Mouse (Mus musculus) MEL (cell line): ENCODE measurements around the gene Nek8. TPM values are rescaled to one million over a fixed set of nuclear protein-coding genes. Genes with fewer than 3 reads are reported as not detected.

Source experiments
- DNase-seq: peaks from one replicate; pipeline ENCODE4 v3.0.0; 2011; ENCODE audit warnings: low read depth, low spot score
- H3K27ac ChIP-seq: 2 replicates; pipeline ENCODE4 v1.5.1; 2012; ENCODE audit warnings: low read depth, mild to moderate bottlenecking, control low read depth, low read length, moderate library complexity; ENCODE audit not compliant: control insufficient read depth
- H3K27me3 ChIP-seq, 2 experiments: fragments of 150-350 bp in 1 of 2; sonication (generic) in 1 of 2; 2 replicates each; pipeline ENCODE4 v1.6.1; 2012; ENCODE audit warnings: low read length in 2 of 2, mild to moderate bottlenecking in 2 of 2, improper control_type of control experiment in 1 of 2, moderate library complexity in 1 of 2; ENCODE audit not compliant: insufficient read depth in 2 of 2, control insufficient read depth in 1 of 2
- H3K36me3 ChIP-seq, 2 experiments: 2 replicates each; pipeline ENCODE4 v1.6.1; 2012 to 2014; ENCODE audit warnings: low read length in 2 of 2, improper control_type of control experiment in 1 of 2, inconsistent platforms in 1 of 2, mild to moderate bottlenecking in 1 of 2; ENCODE audit not compliant: insufficient read depth in 2 of 2, control insufficient read depth in 1 of 2
- H3K4me1 ChIP-seq, 2 experiments: fragments of 150-350 bp in 1 of 2; sonication (generic) in 1 of 2; 2 replicates each; pipeline ENCODE4 v1.6.1; 2012; ENCODE audit warnings: low read length in 2 of 2, improper control_type of control experiment in 1 of 2, mild to moderate bottlenecking in 1 of 2; ENCODE audit not compliant: insufficient read depth in 2 of 2, control insufficient read depth in 1 of 2
- H3K4me3 ChIP-seq, 2 experiments: fragments of 150-350 bp in 1 of 2; sonication (generic) in 1 of 2; 2 replicates each; pipeline ENCODE4 v1.5.1; 2012; ENCODE audit warnings: low read depth in 2 of 2, low read length in 2 of 2, mild to moderate bottlenecking in 2 of 2, moderate library complexity in 2 of 2, control low read depth in 1 of 2, improper control_type of control experiment in 1 of 2; ENCODE audit not compliant: control insufficient read depth in 1 of 2, insufficient read depth in 1 of 2
- H3K79me2 ChIP-seq: 2 replicates; pipeline ENCODE4 v1.6.1; 2012; ENCODE audit warnings: mild to moderate bottlenecking, low read length, moderate library complexity; ENCODE audit not compliant: control insufficient read depth, poor library complexity, insufficient read depth
- H3K9ac ChIP-seq: 2 replicates; pipeline ENCODE4 v1.6.1; 2012; ENCODE audit warnings: low read depth, mild to moderate bottlenecking, control low read depth, low read length, moderate library complexity; ENCODE audit not compliant: control insufficient read depth, poor library complexity, severe bottlenecking
- H3K9me3 ChIP-seq: fragments of 150-350 bp; sonication (generic); replicated peaks from 2 replicates; pipeline ENCODE4 v1.6.1; 2012; ENCODE audit warnings: mild to moderate bottlenecking, low read length, improper control_type of control experiment, moderate library complexity; ENCODE audit not compliant: insufficient read depth
- ELF1 ChIP-seq: IDR thresholded peaks from 2 replicates; pipeline ENCODE4 v1.6.1; 2014; ENCODE audit warnings: low read depth, mild to moderate bottlenecking, inconsistent platforms, low read length, improper control_type of control experiment, moderate library complexity
- GATA1 ChIP-seq: IDR thresholded peaks from 2 replicates; pipeline ENCODE4 v1.6.1; 2011; ENCODE audit warnings: low read depth, low read length, improper control_type of control experiment
- HCFC1 ChIP-seq: IDR thresholded peaks from 2 replicates; pipeline ENCODE4 v1.6.1; 2012; ENCODE audit warnings: low read depth, mild to moderate bottlenecking, inconsistent platforms, low read length, improper control_type of control experiment, moderate library complexity
- JUND ChIP-seq: IDR thresholded peaks from 2 replicates; pipeline ENCODE4 v1.6.1; 2011; ENCODE audit warnings: low read depth, mild to moderate bottlenecking, improper control_type of control experiment, low read length
- MAFK ChIP-seq: IDR thresholded peaks from 2 replicates; pipeline ENCODE4 v1.6.1; 2011; ENCODE audit warnings: low read depth, mild to moderate bottlenecking, low read length, improper control_type of control experiment, borderline replicate concordance
- MAZ ChIP-seq: IDR thresholded peaks from 2 replicates; pipeline ENCODE4 v1.6.1; 2012; ENCODE audit warnings: low read depth, mild to moderate bottlenecking, inconsistent platforms, low read length, improper control_type of control experiment
- MXI1 ChIP-seq: IDR thresholded peaks from 2 replicates; pipeline ENCODE4 v1.6.1; 2011; ENCODE audit warnings: mild to moderate bottlenecking, low read depth, low read length, improper control_type of control experiment
- MYB ChIP-seq: IDR thresholded peaks from 2 replicates; pipeline ENCODE4 v1.6.1; 2011; ENCODE audit warnings: mild to moderate bottlenecking, low read depth, low read length, improper control_type of control experiment
- NRF1 ChIP-seq: IDR thresholded peaks from 2 replicates; pipeline ENCODE4 v1.6.1; 2014; ENCODE audit warnings: low read depth, mild to moderate bottlenecking, inconsistent platforms, low read length, improper control_type of control experiment, moderate library complexity; ENCODE audit not compliant: poor library complexity, insufficient read depth, severe bottlenecking
- POLR2A ChIP-seq, 2 experiments: IDR thresholded peaks; 2 replicates each; pipeline ENCODE4 v1.6.1; 2011 to 2012; ENCODE audit warnings: low read length in 2 of 2, mild to moderate bottlenecking in 2 of 2, control low read depth in 1 of 2, improper control_type of control experiment in 1 of 2, low read depth in 1 of 2, moderate library complexity in 1 of 2; ENCODE audit not compliant: control insufficient read depth in 1 of 2, insufficient read depth in 1 of 2, poor library complexity in 1 of 2
- POLR2AphosphoS2 ChIP-seq: IDR thresholded peaks from 2 replicates; pipeline ENCODE4 v1.6.1; 2011; ENCODE audit warnings: low read length, improper control_type of control experiment
- POLR2AphosphoS5 ChIP-seq: IDR thresholded peaks from 2 replicates; pipeline ENCODE4 v1.6.1; 2012; ENCODE audit warnings: low read depth, borderline replicate concordance, mild to moderate bottlenecking, inconsistent platforms, low read length, moderate library complexity, mixed read lengths
- RCOR1 ChIP-seq: IDR thresholded peaks from 2 replicates; pipeline ENCODE4 v1.6.1; 2012; ENCODE audit warnings: low read depth, mild to moderate bottlenecking, inconsistent platforms, low read length, improper control_type of control experiment
- SMC3 ChIP-seq: IDR thresholded peaks from 2 replicates; pipeline ENCODE4 v1.6.1; 2011; ENCODE audit warnings: low read depth, low read length, improper control_type of control experiment
- TBP ChIP-seq: IDR thresholded peaks from 2 replicates; pipeline ENCODE4 v1.8.0; 2011; ENCODE audit warnings: low read depth, low read length, improper control_type of control experiment
- TCF12 ChIP-seq: IDR thresholded peaks from 2 replicates; pipeline ENCODE4 v1.6.1; 2014; ENCODE audit warnings: low read depth, mild to moderate bottlenecking, inconsistent platforms, low read length, improper control_type of control experiment, moderate library complexity
- USF1 ChIP-seq: IDR thresholded peaks from 2 replicates; pipeline ENCODE4 v1.6.1; 2014; ENCODE audit warnings: low read depth, mild to moderate bottlenecking, inconsistent platforms, low read length, improper control_type of control experiment, moderate library complexity
- USF2 ChIP-seq, 2 experiments: IDR thresholded peaks; 2 replicates each; pipeline ENCODE4 v1.6.1; 2011 to 2012; ENCODE audit warnings: improper control_type of control experiment in 2 of 2, low read length in 2 of 2, borderline replicate concordance in 1 of 2, inconsistent platforms in 1 of 2, low read depth in 1 of 2, mild to moderate bottlenecking in 1 of 2; ENCODE audit not compliant: insufficient read depth in 1 of 2
- ZC3H11A ChIP-seq: IDR thresholded peaks from 2 replicates; pipeline ENCODE4 v1.6.1; 2012; ENCODE audit warnings: low read depth, mild to moderate bottlenecking, inconsistent platforms, low read length, improper control_type of control experiment
- ZKSCAN1 ChIP-seq: IDR thresholded peaks from 2 replicates; pipeline ENCODE4 v1.6.1; 2012; ENCODE audit warnings: low read depth, mild to moderate bottlenecking, inconsistent platforms, low read length, improper control_type of control experiment, moderate library complexity
- ZMIZ1 ChIP-seq: IDR thresholded peaks from 2 replicates; pipeline ENCODE4 v1.6.1; 2012; ENCODE audit warnings: low read depth, mild to moderate bottlenecking, inconsistent platforms, low read length, improper control_type of control experiment, moderate library complexity
- ZNF384 ChIP-seq: IDR thresholded peaks from 2 replicates; pipeline ENCODE4 v1.6.1; 2012; ENCODE audit warnings: low read depth, mild to moderate bottlenecking, inconsistent platforms, low read length, improper control_type of control experiment
- polyA plus RNA-seq, 2 experiments: library from polyadenylated mRNA; stranded (reverse) in 1 of 2; unstranded in 1 of 2; fragments of >175 nt in 1 of 2; fragments of >200 nt in 1 of 2; gene quantifications; 2 replicates each; pipeline versions ENCODE4 v1.2.1 to v1.2.4; 2012; ENCODE audit warnings: low replicate concordance in 2 of 2, low read depth in 1 of 2; ENCODE audit not compliant: insufficient read length in 2 of 2, insufficient read depth in 1 of 2, missing spikeins in 1 of 2
- total RNA-seq: library from RNA; depleted of rRNA; stranded (reverse); fragments of 300-350 nt; gene quantifications from 2 replicates; pipeline ENCODE4 v1.2.3, GENCODE M21; 2012

Nek8 gene
- total and polyA plus RNA-seq, 3 experiments = 7.5 to 10.1 TPM; not detected in 1

- H3K4me1 ChIP-seq = no peaks in the 10 kb centered on the region
- H3K27ac ChIP-seq = no peak overlapping the region
- TF ChIP-seq HCFC1 (no peak), TBP (no peak), MAZ (no peak), POLR2AphosphoS2 (no peak)
- H3K79me2 ChIP-seq = no peaks in the 10 kb centered on the region
- H3K9ac ChIP-seq = no peak overlapping the region
- H3K4me3 ChIP-seq = no peak overlapping the region
- H3K27me3 ChIP-seq = no peaks in the 10 kb centered on the region
- H3K36me3 ChIP-seq = peaks cover 0 to 53% of the 10 kb centered on the region in 2 experiments; a peak in 2 of 4 replicates
- no peaks in the 10 kb centered on the region for H3K9me3 ChIP-seq
- DNase-seq = no peak
These were observed 36.8 kb upstream of the Nek8 start for GRCm38 (mm10) chr11:78213086-78213817.

GRCm38 (mm10) chr11:78211513-78211912 lies 35.0 kb upstream of the Nek8 start:
- Histone ChIP-seq H3K9me3 (no peaks in the 10 kb centered on the region), H3K27me3 (no peaks in the 10 kb centered on the region), H3K27ac (no peak overlapping the region), H3K9ac (no peak overlapping the region), H3K79me2 (no peaks in the 10 kb centered on the region), H3K4me3 (no peak overlapping the region), H3K36me3 (peaks cover 0 to 52% of the 10 kb centered on the region in 2 experiments; a peak in 2 of 4 replicates), H3K4me1 (no peaks in the 10 kb centered on the region)
- no peak for DNase-seq
- TF ChIP-seq USF2 (IDR thresholded peaks at IDR 0.05; ENCODE audit: borderline replicate concordance in 1 of 2, insufficient read depth in 1 of 2, low read depth in 1 of 2, low read length in 2 of 2) (no peak), POLR2A (IDR thresholded peaks at IDR 0.05; ENCODE audit: control insufficient read depth in 1 of 2, insufficient read depth in 1 of 2, low read depth in 1 of 2, low read length in 2 of 2, poor library complexity in 1 of 2) (no peak), NRF1 (no peak), MAFK (no peak), RCOR1 (no peak), TCF12 (no peak), ZKSCAN1 (no peak)

GRCm38 (mm10) chr11:78210615-78211014 lies 34.1 kb upstream of the Nek8 start:
- TF ChIP-seq ZKSCAN1 (no peak), HCFC1 (no peak), POLR2AphosphoS5 (no peak), ELF1 (no peak), SMC3 (no peak), POLR2AphosphoS2 (no peak), MXI1 (no peak), GATA1 (no peak), JUND (no peak), ZMIZ1 (no peak), ZC3H11A (no peak), USF1 (no peak), ZNF384 (no peak), MYB (no peak)
- Histone ChIP-seq H3K4me1 (no peaks in the 10 kb centered on the region), H3K27me3 (no peaks in the 10 kb centered on the region), H3K79me2 (no peaks in the 10 kb centered on the region), H3K9ac (no peak overlapping the region), H3K27ac (no peak overlapping the region), H3K9me3 (no peaks in the 10 kb centered on the region), H3K36me3 (peaks cover 0 to 47% of the 10 kb centered on the region in 2 experiments; a peak in 2 of 4 replicates), H3K4me3 (no peak overlapping the region)
- no peak for DNase-seq
